Mouse (Mus musculus): ENCODE data around the gene Ppt2. TPM values are rescaled to one million over a fixed set of nuclear protein-coding genes. Genes with fewer than 3 reads are reported as not detected.
A peak's percentile ranks its signal among the peaks of the same experiment; 100 is the strongest.

Gene Ppt2
- total RNA-seq, 4 experiments from 2014 or later, result 38.0 to 40.7 (median 39.9) TPM

- no peak for DNase-seq (ENCODE audit: low spot score in 2 of 2)
Observed at GRCm38 (mm10) chr17:34607997-34608396, 20.3 kb downstream of the Ppt2 start.

GRCm38 (mm10) chr17:34606186-34607039 lies 21.9 kb downstream of the Ppt2 start:
- no peak for DNase-seq (ENCODE audit: low spot score in 2 of 2)

DNA sequence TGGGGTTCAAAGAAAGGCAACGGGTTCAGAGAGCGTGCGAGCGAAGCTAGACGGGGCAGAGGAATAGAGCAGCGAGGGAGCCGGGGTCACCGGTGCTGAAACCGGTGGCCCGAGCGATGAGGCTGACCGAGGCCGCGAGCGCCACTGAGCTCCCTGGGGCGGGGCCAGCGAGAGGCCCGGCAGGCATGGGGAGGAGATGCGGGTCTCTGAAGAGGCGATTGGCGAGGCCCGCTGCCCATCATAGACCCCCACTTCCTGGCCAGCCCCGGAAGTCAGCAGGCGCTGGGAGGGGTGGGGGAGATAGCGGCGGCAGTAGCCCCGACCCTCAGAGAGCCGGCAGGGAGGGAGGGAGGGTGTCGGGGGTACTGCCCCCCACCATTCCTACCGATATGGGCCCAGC lies 22.7 kb downstream of the Ppt2 start:
- peak; percentile 94 to 96 for DNase-seq (ENCODE audit: low spot score in 2 of 2)

- peak; percentile 57 to 63 for DNase-seq (ENCODE audit: low spot score in 2 of 2)
Observed at GRCm38 (mm10) chr17:34604511-34605237, 23.6 kb downstream of the Ppt2 start.

GRCm38 (mm10) chr17:34604061-34604508 lies 24.2 kb downstream of the Ppt2 start, which contains the start of gene Agpat1:
Gene Agpat1, plus strand, starts transcription at chr17:34604262.
- peak; percentile 95 to 98 for DNase-seq (ENCODE audit: low spot score in 2 of 2)

- peak; percentile 97 for DNase-seq (ENCODE audit: low spot score in 2 of 2)
Observed at GRCm38 (mm10) chr17:34603375-34604060, 24.8 kb downstream of the Ppt2 start, which contains the start of gene Rnf5. Gene Rnf5, minus strand, starts transcription at chr17:34603690.

GRCm38 (mm10) chr17:34601796-34602195 lies 26.5 kb downstream of the Ppt2 start:
- DNase-seq (ENCODE audit: low spot score in 2 of 2), result no peak

- no peak for DNase-seq (ENCODE audit: low spot score in 2 of 2)
Observed at GRCm38 (mm10) chr17:34599891-34600290, 28.4 kb downstream of the Ppt2 start.

GRCm38 (mm10) chr17:34597566-34598095 lies 30.7 kb downstream of the Ppt2 start, which contains the start of gene Ager:
Gene Ager, plus strand, starts transcription at chr17:34597862.
- DNase-seq (ENCODE audit: low spot score in 2 of 2), result no peak

- DNase-seq (ENCODE audit: low spot score in 2 of 2), result no peak
Observed at GRCm38 (mm10) chr17:34596098-34596497, 32.2 kb downstream of the Ppt2 start.

- DNase-seq (ENCODE audit: low spot score in 2 of 2), result no peak
Observed at GRCm38 (mm10) chr17:34593752-34594525, 34.4 kb downstream of the Ppt2 start.

- no peak for DNase-seq (ENCODE audit: low spot score in 2 of 2)
Observed at GRCm38 (mm10) chr17:34592581-34593549, 35.4 kb downstream of the Ppt2 start.

DNA sequence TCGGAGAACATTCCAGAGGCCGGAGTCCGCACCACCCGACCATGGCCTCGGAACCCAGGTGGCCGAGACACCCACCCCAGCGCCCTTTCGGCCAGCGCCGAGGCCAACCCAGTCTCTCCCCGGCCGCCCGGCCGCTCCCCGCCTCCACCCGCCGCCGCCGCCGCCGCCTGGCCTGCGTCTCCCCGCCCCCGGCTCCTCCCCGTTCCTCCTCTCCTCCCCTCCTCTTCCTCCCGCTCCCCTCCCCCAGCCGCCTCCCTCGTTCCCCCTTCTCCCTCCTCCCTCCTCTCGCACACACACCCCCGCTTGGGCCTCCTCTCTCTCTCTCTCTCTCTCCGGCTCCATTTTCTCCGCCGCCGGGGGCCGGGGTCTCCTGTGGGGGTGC lies 36.3 kb downstream of the Ppt2 start:
- peak; percentile 70 to 78 for DNase-seq (ENCODE audit: low spot score in 2 of 2)

GRCm38 (mm10) chr17:34591029-34591993 lies 37.0 kb downstream of the Ppt2 start, which contains the start of gene Pbx2:
Gene Pbx2, plus strand, starts transcription at chr17:34591266.
- DNase-seq (ENCODE audit: low spot score in 2 of 2), result no peak

GRCm38 (mm10) chr17:34590154-34590987 lies 37.9 kb downstream of the Ppt2 start:
- DNase-seq (ENCODE audit: low spot score in 2 of 2), result no peak

DNA sequence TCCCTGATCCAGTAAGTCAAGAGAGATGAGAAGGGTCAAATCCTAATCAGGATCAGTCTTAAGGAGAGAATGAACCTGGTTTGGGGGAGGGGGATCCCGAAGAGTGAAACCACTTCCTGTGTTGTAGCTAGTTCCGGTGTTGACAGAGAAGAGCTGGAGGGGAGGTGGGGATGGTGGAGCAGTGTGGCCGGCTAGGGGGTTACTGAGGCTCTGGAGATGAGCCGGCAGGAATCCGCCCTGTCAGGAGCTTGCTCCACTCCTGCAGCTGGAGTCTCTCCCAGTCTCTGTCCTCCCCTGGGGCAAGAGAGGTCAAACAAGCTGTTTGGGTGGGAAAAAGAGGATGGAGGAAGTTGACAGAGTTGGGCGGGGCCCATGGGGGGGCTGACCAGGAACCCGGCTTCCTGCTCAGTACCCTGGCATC lies 38.6 kb downstream of the Ppt2 start, which contains the start of gene Gpsm3:
Gene Gpsm3, plus strand, starts transcription at position 126 of the 421 bp plus-strand sequence.
- peak; percentile 54 to 67 for DNase-seq (ENCODE audit: low spot score in 2 of 2)

DNA sequence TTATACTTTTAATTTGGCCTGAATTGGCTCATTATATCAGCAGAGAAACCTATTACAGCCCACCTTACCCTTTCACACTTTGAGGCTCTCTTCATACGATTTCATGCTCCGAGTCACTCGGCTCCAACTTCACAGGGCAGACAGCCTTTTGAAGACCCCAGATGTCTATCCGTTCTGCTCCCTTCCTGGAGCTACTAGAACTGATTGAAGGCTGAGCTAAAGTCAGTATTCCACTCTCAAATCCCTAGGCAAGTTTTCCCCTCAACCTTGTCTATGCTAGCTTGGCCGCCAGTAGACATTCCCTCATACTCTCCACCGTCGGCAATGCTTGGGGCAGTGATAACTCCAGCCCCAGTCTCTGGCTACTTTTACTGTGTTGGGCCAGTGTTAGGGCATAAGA lies 39.1 kb downstream of the Ppt2 start:
- DNase-seq (ENCODE audit: low spot score in 2 of 2), result no peak
